Mouse (Mus musculus) A20 (cell line): ENCODE measurements around the gene Wwox.
A peak's percentile ranks its signal among the peaks of the same experiment; 100 is the strongest.

Experiments
- DNase-seq: peaks from one replicate; pipeline ENCODE4 v3.0.0-alpha.2; 2011; ENCODE audit warnings: low read depth, low spot score

Gene Wwox

GRCm38 (mm10) chr8:114801428-114802134 lies 362.1 kb downstream of the Wwox start:
- DNase-seq, result no peak

- DNase-seq, result peak; percentile 60
Observed at GRCm38 (mm10) chr8:114803113-114803512, 363.7 kb downstream of the Wwox start.

GRCm38 (mm10) chr8:114806826-114807420 lies 367.5 kb downstream of the Wwox start:
- DNase-seq, result no peak

- DNase-seq, result no peak
Observed at GRCm38 (mm10) chr8:114807676-114808426, 368.4 kb downstream of the Wwox start.

GRCm38 (mm10) chr8:114810470-114810869 lies 371.0 kb downstream of the Wwox start:
- DNase-seq, result no peak

GRCm38 (mm10) chr8:114813830-114814229 lies 374.4 kb downstream of the Wwox start:
- no peak for DNase-seq

GRCm38 (mm10) chr8:114814769-114815736 lies 375.6 kb downstream of the Wwox start:
- no peak for DNase-seq

- DNase-seq, result peak; percentile 61
Observed at GRCm38 (mm10) chr8:114816343-114816742, 376.9 kb downstream of the Wwox start.

- no peak for DNase-seq
Observed at GRCm38 (mm10) chr8:114816949-114817348, 377.5 kb downstream of the Wwox start.

GRCm38 (mm10) chr8:114821543-114821942 lies 382.1 kb downstream of the Wwox start:
- no peak for DNase-seq

GRCm38 (mm10) chr8:114825460-114825859 lies 386.0 kb downstream of the Wwox start:
- no peak for DNase-seq

- DNase-seq, result no peak
Observed at GRCm38 (mm10) chr8:114826991-114827390, 387.5 kb downstream of the Wwox start.

- peak; percentile 54 for DNase-seq
Observed at GRCm38 (mm10) chr8:114827810-114828209, 388.4 kb downstream of the Wwox start.

- DNase-seq, result no peak
Observed at GRCm38 (mm10) chr8:114831595-114831994, 392.1 kb downstream of the Wwox start.

GRCm38 (mm10) chr8:114832251-114832774 lies 392.9 kb downstream of the Wwox start:
- no peak for DNase-seq

- DNase-seq, result peak; percentile 31
Observed at GRCm38 (mm10) chr8:114834730-114835129, 395.3 kb downstream of the Wwox start.

- DNase-seq, result no peak
Observed at GRCm38 (mm10) chr8:114839998-114840397, 400.5 kb downstream of the Wwox start.

GRCm38 (mm10) chr8:114847666-114848065 lies 408.2 kb downstream of the Wwox start:
- DNase-seq, result no peak

GRCm38 (mm10) chr8:114849461-114849860 lies 410.0 kb downstream of the Wwox start:
- DNase-seq, result no peak

- DNase-seq, result peak; percentile 66
Observed at GRCm38 (mm10) chr8:114850014-114850870, 410.8 kb downstream of the Wwox start.
